Mouse (Mus musculus) adrenal gland, adult 10 weeks (tissue): Measurements from ENCODE around the gene Kera. TPM values are rescaled to one million over a fixed set of nuclear protein-coding genes. Genes with fewer than 3 reads are reported as not detected.

ENCODE experiments used
- polyA plus RNA-seq: library from polyadenylated mRNA; stranded (reverse); fragments of 350-450 nt; fragmentation: Illumina TruSeq; extraction: RNeasy Lipid Tissue Mini Kit (QIAGEN cat#74804); gene quantifications from one replicate; pipeline ENCODE4 v1.2.3, GENCODE M21; 2014; ENCODE audit warnings: low read depth, low replicate concordance

The Kera gene
- polyA plus RNA-seq: not detected

DNA sequence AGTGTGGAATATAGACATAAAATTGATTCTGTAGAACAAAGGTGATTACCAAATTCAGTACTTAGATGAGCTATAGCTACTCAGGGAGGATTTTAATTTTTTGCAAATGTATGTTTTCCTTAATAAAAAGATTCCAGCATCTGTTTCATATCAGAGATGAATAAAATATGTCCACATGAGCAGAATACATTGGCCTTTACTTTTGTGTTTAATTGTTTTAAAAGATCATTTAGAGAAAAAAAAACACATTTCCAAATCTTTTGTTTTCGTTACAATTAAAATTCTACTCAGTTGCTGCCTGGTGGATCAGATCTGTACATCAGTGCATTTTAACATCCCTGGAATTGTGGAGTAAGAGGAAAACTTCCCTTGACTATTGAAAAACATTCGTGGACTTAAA, at the start of gene Kera:
Gene Kera, plus strand, starts transcription at position 301 of the 400 bp plus-strand sequence.

DNA sequence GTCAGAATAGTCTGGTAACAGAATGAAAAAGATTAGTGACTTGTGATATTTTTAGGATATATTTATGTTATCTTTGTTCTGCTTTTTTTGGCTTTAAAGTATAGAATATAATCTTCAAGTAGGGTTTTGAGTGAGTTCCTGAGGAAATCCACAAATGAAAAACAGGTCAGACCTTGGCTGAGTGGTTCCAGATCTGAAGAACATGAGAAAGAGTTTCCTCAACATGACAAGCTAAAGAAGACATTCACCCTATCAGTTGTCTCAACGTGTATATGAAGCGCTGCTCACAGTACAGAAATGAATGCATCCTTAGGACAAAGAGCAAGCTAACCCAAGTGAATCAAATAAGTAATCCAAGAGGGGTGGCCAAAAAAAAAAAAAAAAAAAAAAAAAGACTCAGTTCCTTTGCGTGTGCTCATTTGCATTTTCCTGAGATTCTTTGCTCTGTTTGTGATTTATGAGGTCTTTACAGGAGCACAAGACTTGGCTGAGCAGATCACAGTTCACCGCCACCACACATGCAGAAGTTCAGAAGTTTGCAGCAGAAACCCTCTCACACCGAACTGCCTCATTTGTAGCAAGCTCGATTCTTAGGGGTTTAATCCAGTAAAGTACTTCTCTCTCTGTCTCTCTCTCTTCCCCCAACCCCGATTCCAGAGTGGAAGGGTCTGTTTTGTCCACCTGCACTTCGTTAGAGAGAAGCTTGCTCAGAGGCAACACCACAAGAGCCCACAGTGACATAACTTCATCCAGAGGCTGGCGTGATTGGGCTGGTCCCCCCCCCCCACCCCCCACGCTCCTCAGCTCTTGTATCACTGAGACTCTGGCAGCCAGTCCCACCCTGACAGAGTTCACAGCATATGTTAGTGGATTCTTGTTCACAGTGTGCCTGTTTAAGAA, 41.5 kb upstream of the Kera start, which contains the start of gene Lum:
Gene Lum, plus strand, starts transcription at position 172 of the 900 bp plus-strand sequence.

DNA sequence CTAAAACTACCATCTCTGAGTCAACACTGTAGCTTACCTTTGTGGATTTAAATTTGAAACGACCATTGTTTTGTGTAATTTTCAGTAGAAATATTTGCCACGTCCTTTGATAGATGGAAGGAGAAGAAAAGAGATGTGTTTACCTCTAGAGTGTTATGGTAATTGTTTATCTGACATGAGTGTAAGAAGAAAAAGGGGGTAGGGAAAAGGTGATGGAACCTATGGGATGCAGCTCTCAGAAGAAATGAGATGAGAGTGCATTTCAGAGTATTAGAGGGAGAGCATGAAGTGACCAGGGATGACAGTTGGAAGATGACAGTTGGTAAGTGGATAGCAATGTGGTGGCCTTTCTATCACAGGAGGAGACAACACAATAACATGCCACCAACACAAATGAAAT, 37.1 kb downstream of the Kera start, which contains the start of gene Epyc:
Gene Epyc, plus strand, starts transcription at position 301 of the 400 bp plus-strand sequence.

Other genes with a start within 250 kb of the Kera start
- 495 TPM for gene Dcn, start 127.3 kb upstream of the Kera start, polyA plus RNA-seq
- gene Lum, start 41.8 kb upstream of the Kera start, polyA plus RNA-seq: 89.2 TPM
- gene Epyc, start 37.2 kb downstream of the Kera start, polyA plus RNA-seq: 0.47 TPM
- not detected for gene Ccer1, start 86.2 kb downstream of the Kera start, polyA plus RNA-seq
- gene C030005K15Rik, start 119.9 kb downstream of the Kera start, polyA plus RNA-seq: not detected